In the genomic region with DNA sequence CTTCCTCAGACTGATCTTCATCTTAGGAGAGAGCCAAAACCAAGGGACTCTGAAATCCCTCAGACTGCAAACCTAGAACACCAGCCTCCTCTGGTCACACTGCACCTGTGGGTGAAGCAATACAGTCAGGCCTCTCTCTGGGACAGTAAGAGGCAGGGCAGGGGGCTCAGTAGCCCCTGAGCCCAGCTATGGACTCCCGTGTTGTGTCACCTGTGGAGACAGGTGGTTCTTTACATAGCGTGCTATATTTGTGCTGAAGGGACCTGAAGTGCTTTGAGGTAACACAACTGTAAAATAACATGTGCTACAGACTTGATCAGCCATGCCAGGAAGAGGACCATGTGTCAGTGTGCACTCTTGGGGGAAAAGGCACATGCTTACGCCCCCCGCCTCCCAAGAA, we compare ENCODE assay signal across 11 mouse cellular contexts. TPM values are rescaled to one million over a fixed set of nuclear protein-coding genes. Genes with fewer than 3 reads are reported as not detected.
DNase-seq lines count a peak whose midpoint lies in the region; ATAC-seq and TF ChIP-seq lines count a peak whose summit lies in the region.
"Had no signal": no experiment of that assay in that cellular context is flagged by ENCODE, and none has a peak within 500 bp of the region (broad histone marks: within the 10 kb centered on the region; RNA-seq: fewer than 3 reads in every experiment).

No protein-coding gene starts in this region.

- no peak for TF ChIP-seq POLR2A in bone marrow macrophage, adult 2 months (IDR thresholded peaks at IDR 0.05; ENCODE audit: borderline replicate concordance, low read depth, low read length)

- H3K36me3 ChIP-seq in heart, embryonic 10.5 days, result peaks cover 98% of the 10 kb centered on the region
- peaks cover 86% of the 10 kb centered on the region for H3K36me3 ChIP-seq in limb, embryonic 15.5 days
- peaks cover 100% of the 10 kb centered on the region for H3K36me3 ChIP-seq in limb, embryonic 10.5 days
- H3K36me3 ChIP-seq in liver, embryonic 15.5 days (replicated peaks), result peaks cover 76% of the 10 kb centered on the region

- H3K4me3 ChIP-seq in heart, embryonic 10.5 days, result no peak overlapping the region
- H3K4me3 ChIP-seq in limb, embryonic 15.5 days, result no peak overlapping the region
- no peak overlapping the region for H3K4me3 ChIP-seq in limb, embryonic 10.5 days
- H3K4me3 ChIP-seq in bone marrow macrophage, adult 2 months (ENCODE audit: insufficient read depth, low read length), result no peak overlapping the region
- H3K4me3 ChIP-seq in liver, embryonic 15.5 days (replicated peaks), result no peak overlapping the region
- H3K4me3 ChIP-seq: embryonic facial prominence, embryonic 13.5 days; hindbrain, embryonic 12.5 days had no signal

- no peaks in the 10 kb centered on the region for H3K27me3 ChIP-seq in heart, embryonic 10.5 days (ENCODE audit: insufficient read depth, poor library complexity, severe bottlenecking)
- H3K27me3 ChIP-seq in limb, embryonic 15.5 days, result no peaks in the 10 kb centered on the region
- H3K27me3 ChIP-seq in limb, embryonic 10.5 days (ENCODE audit: low read depth, poor library complexity, severe bottlenecking), result no peaks in the 10 kb centered on the region
- no peaks in the 10 kb centered on the region for H3K27me3 ChIP-seq in liver, embryonic 15.5 days
- H3K27me3 ChIP-seq: embryonic facial prominence, embryonic 13.5 days; hindbrain, embryonic 12.5 days had no signal

- H3K4me1 ChIP-seq in heart, embryonic 10.5 days, result peaks cover 30% of the 10 kb centered on the region
- peaks cover 10% of the 10 kb centered on the region; the same call in 1 of the 2 replicates for H3K4me1 ChIP-seq in limb, embryonic 15.5 days
- no peaks in the 10 kb centered on the region for H3K4me1 ChIP-seq in limb, embryonic 10.5 days
- peaks cover 61% of the 10 kb centered on the region for H3K4me1 ChIP-seq in bone marrow macrophage, adult 2 months (ENCODE audit: control insufficient read depth, insufficient read depth, low read length)
- peaks cover 39% of the 10 kb centered on the region for H3K4me1 ChIP-seq in liver, embryonic 15.5 days (replicated peaks)

- H3K9ac ChIP-seq in limb, embryonic 15.5 days, result no peak overlapping the region
- H3K9ac ChIP-seq in liver, embryonic 15.5 days, result no peak overlapping the region
- H3K9ac ChIP-seq: embryonic facial prominence, embryonic 13.5 days; hindbrain, embryonic 12.5 days had no signal

- no peaks in the 10 kb centered on the region for H3K9me3 ChIP-seq in heart, embryonic 10.5 days
- H3K9me3 ChIP-seq in limb, embryonic 15.5 days, result no peaks in the 10 kb centered on the region
- H3K9me3 ChIP-seq in limb, embryonic 10.5 days (replicated peaks), result no peaks in the 10 kb centered on the region
- no peaks in the 10 kb centered on the region for H3K9me3 ChIP-seq in liver, embryonic 15.5 days (replicated peaks)
- H3K9me3 ChIP-seq: embryonic facial prominence, embryonic 13.5 days; hindbrain, embryonic 12.5 days had no signal

- no peak for ATAC-seq in limb, embryonic 15.5 days (ENCODE audit: insufficient number of reproducible peaks, low FRiP score, low TSS enrichment, low read depth)
- no peak for ATAC-seq in liver, embryonic 15.5 days (ENCODE audit: insufficient read depth)
- ATAC-seq: forebrain, embryonic 14.5 days had no signal

- WGBS in heart, embryonic 10.5 days, result 87% methylated on average over 4 of the region's 4 CpGs
- 88% methylated on average over 4 of the region's 4 CpGs for WGBS in limb, embryonic 15.5 days
- WGBS in limb, embryonic 10.5 days, result 94% methylated on average over 4 of the region's 4 CpGs
- 86% methylated on average over 4 of the region's 4 CpGs for WGBS in liver, embryonic 15.5 days (ENCODE audit: insufficient replicate concordance)

- H3K27ac ChIP-seq in heart, embryonic 10.5 days, result peak overlapping the region; percentile 69
- H3K27ac ChIP-seq in limb, embryonic 15.5 days, result peak overlapping the region; percentile 9; the same call in 1 of the 2 replicates
- H3K27ac ChIP-seq in limb, embryonic 10.5 days, result no peak overlapping the region
- H3K27ac ChIP-seq in bone marrow macrophage, adult 2 months (ENCODE audit: insufficient read depth, low read depth, low read length), result peak overlapping the region; percentile 74
- peak overlapping the region; percentile 36; the same call in 1 of the 2 replicates for H3K27ac ChIP-seq in liver, embryonic 15.5 days (replicated peaks)
- H3K27ac ChIP-seq: embryonic facial prominence, embryonic 13.5 days; hindbrain, embryonic 12.5 days had no signal

- H3K4me2 ChIP-seq in limb, embryonic 15.5 days, result no peak overlapping the region
- H3K4me2 ChIP-seq in liver, embryonic 15.5 days, result no peak overlapping the region
- H3K4me2 ChIP-seq: embryonic facial prominence, embryonic 13.5 days; hindbrain, embryonic 12.5 days had no signal

- no peak for DNase-seq in heart, embryonic 10.5 days (ENCODE audit: low spot score)
- no peak for DNase-seq in heart, postnatal 25 days (ENCODE audit: low spot score)
- DNase-seq in limb, embryonic 10.5 days (ENCODE audit: low spot score), result no peak
- no peak for DNase-seq in adrenal gland, adult 2 months

- intact Hi-C loops in heart, postnatal 25 days (cut with DNase I), result loop anchor here (2.0 kb wide), 1 partner anchor 67 kb away; the partner anchor contains the start of gene Smim4

- no peak for TF ChIP-seq CTCF in bone marrow macrophage, adult 2 months (IDR thresholded peaks at IDR 0.05; ENCODE audit: low read depth, low read length)

RNA-seq across cellular contexts. Expression of gene Tnnc1, which starts 12.6 kb away (rescaled TPM):
- 1,899 and 2,942 TPM in 2 replicates for polyA plus RNA-seq in heart, embryonic 10.5 days (2016; fragmentation: Nextera tagmentation; extraction: Ambion mirVana)
- 1,000 to 10,000 TPM; 5,169 to 5,647 TPM for total RNA-seq in heart, postnatal 25 days (2021)
- 276 and 549 TPM in 2 replicates for polyA plus RNA-seq in limb, embryonic 15.5 days (2015; fragmentation: Nextera tagmentation; extraction: Ambion mirVana)
- 2.7 and 3.8 TPM in 2 replicates for polyA plus RNA-seq in limb, embryonic 10.5 days (2016; fragmentation: Nextera tagmentation; extraction: Ambion mirVana)
- 4.0 and 4.1 TPM in 2 replicates for polyA plus RNA-seq in bone marrow macrophage, adult 2 months (2012; ENCODE audit: insufficient read depth, insufficient read length, missing spikeins)
- polyA plus RNA-seq in liver, embryonic 15.5 days (2015; fragmentation: Nextera tagmentation; extraction: Ambion mirVana), result 66.4 and 66.7 TPM in 2 replicates
- 1 to 10 TPM; 1.3 to 1.7 TPM for total RNA-seq in adrenal gland, adult 2 months (2021)
- 0.36 TPM in 1 of 2 replicates, not detected in the other for polyA plus RNA-seq in adrenal gland, adult 2 months (2012; rRNA removed)
- total RNA-seq: MEL had no signal

RNA-seq across cellular contexts. Expression of gene Nisch, which starts 21.2 kb away (rescaled TPM):
- 457 and 500 TPM in 2 replicates for polyA plus RNA-seq in heart, embryonic 10.5 days (2016; fragmentation: Nextera tagmentation; extraction: Ambion mirVana)
- total RNA-seq in heart, postnatal 25 days (2021), result 100 to 1,000 TPM; 145 to 148 TPM
- 336 and 363 TPM in 2 replicates for polyA plus RNA-seq in limb, embryonic 15.5 days (2015; fragmentation: Nextera tagmentation; extraction: Ambion mirVana)
- 491 and 543 TPM in 2 replicates for polyA plus RNA-seq in limb, embryonic 10.5 days (2016; fragmentation: Nextera tagmentation; extraction: Ambion mirVana)
- 366 and 398 TPM in 2 replicates for polyA plus RNA-seq in bone marrow macrophage, adult 2 months (2012; ENCODE audit: insufficient read depth, insufficient read length, missing spikeins)
- polyA plus RNA-seq in liver, embryonic 15.5 days (2015; fragmentation: Nextera tagmentation; extraction: Ambion mirVana), result 92.3 and 115 TPM in 2 replicates
- 100 to 1,000 TPM; 249 to 309 TPM for total RNA-seq in adrenal gland, adult 2 months (2021)
- 412 and 462 TPM in 2 replicates for polyA plus RNA-seq in adrenal gland, adult 2 months (2012; rRNA removed)

RNA-seq across cellular contexts. Expression of gene Sema3g, which starts 22.1 kb away (rescaled TPM):
- polyA plus RNA-seq in heart, embryonic 10.5 days (2016; fragmentation: Nextera tagmentation; extraction: Ambion mirVana), result 0.47 and 0.54 TPM in 2 replicates
- total RNA-seq in heart, postnatal 25 days (2021), result 10 to 100 TPM; 12.4 to 16.1 TPM
- 1.2 and 1.5 TPM in 2 replicates for polyA plus RNA-seq in limb, embryonic 15.5 days (2015; fragmentation: Nextera tagmentation; extraction: Ambion mirVana)
- polyA plus RNA-seq in limb, embryonic 10.5 days (2016; fragmentation: Nextera tagmentation; extraction: Ambion mirVana), result 0.51 and 0.73 TPM in 2 replicates
- polyA plus RNA-seq in bone marrow macrophage, adult 2 months (2012; ENCODE audit: insufficient read depth, insufficient read length, missing spikeins), result not detected in 2 replicates
- polyA plus RNA-seq in liver, embryonic 15.5 days (2015; fragmentation: Nextera tagmentation; extraction: Ambion mirVana), result 0.03 and 0.08 TPM in 2 replicates
- 10 to 100 TPM in 1 of 2 experiments, 1 to 10 TPM in 1; 5.2 to 11.2 TPM for total RNA-seq in adrenal gland, adult 2 months (2021)
- 8.7 and 10.9 TPM in 2 replicates for polyA plus RNA-seq in adrenal gland, adult 2 months (2012; rRNA removed)

RNA-seq across cellular contexts. Expression of gene Stab1, which starts 27.1 kb away (rescaled TPM):
- 28.9 and 30.2 TPM in 2 replicates for polyA plus RNA-seq in heart, embryonic 10.5 days (2016; fragmentation: Nextera tagmentation; extraction: Ambion mirVana)
- total RNA-seq in heart, postnatal 25 days (2021), result 10 to 100 TPM; 76.4 to 76.8 TPM
- 42.5 and 44.4 TPM in 2 replicates for polyA plus RNA-seq in limb, embryonic 15.5 days (2015; fragmentation: Nextera tagmentation; extraction: Ambion mirVana)
- polyA plus RNA-seq in limb, embryonic 10.5 days (2016; fragmentation: Nextera tagmentation; extraction: Ambion mirVana), result 14.2 and 14.5 TPM in 2 replicates
- 1,445 and 1,606 TPM in 2 replicates for polyA plus RNA-seq in bone marrow macrophage, adult 2 months (2012; ENCODE audit: insufficient read depth, insufficient read length, missing spikeins)
- 22.0 and 27.4 TPM in 2 replicates for polyA plus RNA-seq in liver, embryonic 15.5 days (2015; fragmentation: Nextera tagmentation; extraction: Ambion mirVana)
- total RNA-seq in adrenal gland, adult 2 months (2021), result 10 to 100 TPM; 55.8 to 67.6 TPM
- 80.5 and 82.1 TPM in 2 replicates for polyA plus RNA-seq in adrenal gland, adult 2 months (2012; rRNA removed)

RNA-seq across cellular contexts. Expression of gene Phf7, which starts 55.6 kb away (rescaled TPM):
- 8.4 and 11.8 TPM in 2 replicates for polyA plus RNA-seq in heart, embryonic 10.5 days (2016; fragmentation: Nextera tagmentation; extraction: Ambion mirVana)
- 1 to 10 TPM; 3.4 to 4.1 TPM for total RNA-seq in heart, postnatal 25 days (2021)
- polyA plus RNA-seq in limb, embryonic 15.5 days (2015; fragmentation: Nextera tagmentation; extraction: Ambion mirVana), result 9.5 and 12.5 TPM in 2 replicates
- 11.3 and 11.7 TPM in 2 replicates for polyA plus RNA-seq in limb, embryonic 10.5 days (2016; fragmentation: Nextera tagmentation; extraction: Ambion mirVana)
- 10.5 and 13.2 TPM in 2 replicates for polyA plus RNA-seq in bone marrow macrophage, adult 2 months (2012; ENCODE audit: insufficient read depth, insufficient read length, missing spikeins)
- 5.6 and 6.3 TPM in 2 replicates for polyA plus RNA-seq in liver, embryonic 15.5 days (2015; fragmentation: Nextera tagmentation; extraction: Ambion mirVana)
- 1 to 10 TPM; 6.1 to 7.3 TPM for total RNA-seq in adrenal gland, adult 2 months (2021)
- 4.6 and 4.8 TPM in 2 replicates for polyA plus RNA-seq in adrenal gland, adult 2 months (2012; rRNA removed)

Comparison
In these comparisons a context has a peak if more than half of its experiments do, and no peak if none do; other contexts are left out.
1. RNA of gene Tnnc1, which starts 12.6 kb away (polyA plus RNA-seq): 1,899 to 2,942 TPM in heart, embryonic 10.5 days, 276 to 549 TPM in limb, embryonic 15.5 days and 66.4 to 66.7 TPM in liver, embryonic 15.5 days; 4.0 to 4.1 TPM in bone marrow macrophage, adult 2 months, 2.7 to 3.8 TPM in limb, embryonic 10.5 days and 0.36 TPM in adrenal gland, adult 2 months; every median in the first group is over 10 times any median in the second.